Mouse (Mus musculus): ENCODE measurements around the gene Prcd.
A peak's percentile ranks its signal among the peaks of the same experiment; 100 is the strongest.
"Not testable (repeated sequence)": the region's sequence is repeated elsewhere in the genome, so short reads cannot be mapped to it uniquely, and the experiment has no call there.

Prcd gene

DNA sequence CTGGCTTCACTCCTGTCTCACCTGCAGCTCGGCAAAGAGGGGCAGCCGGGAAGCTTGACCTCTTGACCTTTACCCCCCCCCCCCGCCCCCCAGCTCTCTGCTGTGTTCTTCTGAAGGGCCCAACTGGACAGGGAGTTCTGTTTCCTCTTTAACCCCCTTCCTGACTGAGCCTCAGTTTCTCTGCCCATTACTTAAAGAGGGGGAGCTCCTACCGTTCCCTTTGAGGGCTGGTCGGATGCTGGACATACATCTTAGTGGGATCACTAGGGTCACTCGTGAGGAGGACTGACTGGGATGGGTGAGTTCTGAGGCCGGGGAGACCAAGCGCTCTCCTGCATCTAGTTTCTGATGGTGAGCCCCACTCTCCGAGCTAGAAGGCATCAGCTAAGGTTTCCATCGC, at the start of gene Prcd:
Gene Prcd, plus strand, starts transcription at position 301 of the 400 bp plus-strand sequence.
- no peak for DNase-seq (ENCODE audit: low spot score in 2 of 2)

DNA sequence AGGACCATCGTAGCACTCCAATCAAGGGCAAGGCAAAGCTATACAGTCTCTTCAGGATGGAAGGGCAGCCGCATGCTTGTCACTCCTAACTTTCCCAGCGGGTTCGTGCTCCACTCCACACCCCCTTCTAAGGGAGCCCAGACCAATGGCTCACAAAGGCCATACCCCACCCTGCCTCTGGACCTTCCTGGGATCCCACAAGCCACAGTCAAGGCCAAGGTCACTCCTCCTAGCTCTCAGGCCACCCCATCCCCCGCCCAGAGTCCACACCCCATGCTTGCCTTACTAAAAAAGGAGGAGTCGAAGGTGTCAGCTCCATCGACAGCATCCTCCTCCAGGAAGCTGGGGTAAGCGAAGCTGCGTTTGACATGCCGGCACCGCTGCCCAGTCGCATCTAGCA, 49.2 kb upstream of the Prcd start:
- no peak for DNase-seq (ENCODE audit: low spot score in 2 of 2)

DNA sequence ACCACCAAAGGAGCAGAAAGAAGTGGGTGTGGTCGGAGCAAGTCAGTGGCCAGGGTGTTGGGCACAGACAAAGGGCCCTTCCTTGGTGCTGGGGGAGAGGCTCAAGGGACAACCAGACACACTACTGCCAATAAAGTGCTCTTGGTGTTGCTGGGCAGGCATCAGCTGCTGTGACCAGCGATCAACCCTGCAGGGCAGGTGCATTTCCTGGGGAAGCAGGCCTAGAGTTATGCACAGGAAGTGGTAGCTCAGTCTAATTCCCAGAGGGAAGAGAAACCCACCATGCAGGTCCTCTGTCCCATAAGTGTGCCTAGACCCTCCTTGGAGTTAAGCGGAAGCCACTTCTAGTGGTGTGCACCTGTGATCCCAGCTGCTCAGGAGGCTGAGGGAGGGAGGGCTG, 45.6 kb upstream of the Prcd start:
- DNase-seq (ENCODE audit: low spot score in 2 of 2): no peak

DNA sequence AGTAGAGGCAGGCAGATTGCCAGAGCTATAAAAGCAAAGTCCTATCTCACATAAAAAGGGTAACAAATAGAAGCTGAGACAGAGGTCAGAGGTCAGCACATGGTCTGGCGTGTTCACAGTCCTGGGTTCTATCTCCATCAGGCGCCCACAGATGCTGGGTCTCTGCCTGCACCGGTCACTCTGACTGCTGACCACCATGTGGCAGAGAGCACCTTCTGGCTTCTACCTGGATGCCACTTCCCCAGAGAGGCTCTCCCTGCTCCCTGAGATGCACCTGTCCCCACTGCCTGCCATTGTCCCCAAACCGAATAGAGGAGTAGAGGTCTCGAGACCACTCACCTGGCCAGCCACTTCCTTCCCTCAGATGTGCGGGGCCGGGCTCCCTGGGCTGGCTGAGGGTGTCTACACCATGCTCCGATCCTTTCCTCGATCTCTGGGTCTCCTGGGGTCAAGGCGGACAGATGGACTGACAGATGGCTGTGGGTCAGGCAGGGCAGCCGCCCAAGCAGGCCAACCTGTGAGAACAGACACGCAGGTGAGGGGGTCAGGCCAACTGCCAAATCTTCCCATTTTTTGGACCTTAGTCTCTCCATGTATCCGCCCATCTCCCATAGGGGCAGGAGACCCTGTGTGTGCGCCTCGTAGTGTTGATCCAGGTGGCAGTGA, 43.2 kb upstream of the Prcd start:
- no peak for DNase-seq (ENCODE audit: low spot score in 2 of 2)

DNA sequence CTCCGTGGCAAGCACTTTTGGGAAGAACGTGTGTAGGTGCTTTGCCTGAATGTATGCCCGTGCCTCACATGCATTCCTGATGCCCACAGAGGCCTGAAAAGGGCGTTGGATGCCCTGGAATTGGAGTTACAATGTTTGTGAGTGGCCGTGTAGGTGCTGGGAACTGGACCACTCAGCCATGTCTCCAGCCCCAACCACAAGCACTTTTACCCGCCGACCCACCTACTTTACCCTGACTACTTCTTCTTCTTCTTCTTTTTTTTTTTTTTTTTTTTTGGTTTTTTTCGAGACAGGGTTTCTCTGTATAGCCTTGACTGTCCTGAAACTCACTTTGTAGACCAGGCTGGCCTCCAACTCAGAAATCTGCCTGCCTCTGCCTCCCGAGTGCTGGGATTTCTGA, 42.2 kb upstream of the Prcd start:
- DNase-seq (ENCODE audit: low spot score in 2 of 2): not testable (repeated sequence)

DNA sequence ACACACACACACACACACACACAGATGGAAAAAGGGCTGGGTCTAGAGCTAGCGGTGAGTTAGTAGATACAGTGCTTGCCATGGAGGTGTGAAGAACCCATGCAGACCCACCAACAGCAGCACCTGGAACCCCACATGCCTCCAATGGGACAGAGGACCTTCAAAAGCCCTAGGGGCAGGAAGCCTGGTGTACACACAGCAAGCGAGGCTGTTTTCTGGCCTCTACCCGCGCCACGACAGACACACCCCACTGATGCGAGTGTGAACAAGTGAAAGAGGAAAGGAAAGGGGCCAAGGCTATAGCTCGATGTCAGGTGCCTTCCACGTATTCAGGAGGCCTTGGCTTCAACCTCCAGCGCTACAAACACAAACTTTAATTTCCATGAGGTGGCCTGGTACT, 41.5 kb upstream of the Prcd start:
- no peak for DNase-seq (ENCODE audit: low spot score in 2 of 2)

DNA sequence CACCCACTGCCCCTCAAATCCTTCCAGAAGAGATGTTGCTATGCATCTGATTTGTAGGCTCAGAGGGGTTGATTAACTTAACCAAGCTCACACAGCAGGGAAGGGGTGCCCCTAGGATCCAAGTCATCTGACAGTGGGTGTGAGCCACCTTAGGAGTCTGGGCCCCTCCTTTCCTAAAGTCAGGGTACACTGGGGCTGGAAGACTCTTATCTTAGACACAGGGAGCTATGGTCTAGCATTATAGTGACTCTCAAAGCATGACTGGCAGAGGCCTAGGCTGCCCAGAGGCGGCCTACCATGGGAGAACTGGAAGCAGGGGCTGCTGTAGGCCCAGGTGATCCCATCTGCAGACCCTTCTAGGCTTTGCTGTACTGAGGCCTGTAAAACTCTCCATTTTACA, 40.8 kb upstream of the Prcd start:
- no peak for DNase-seq (ENCODE audit: low spot score in 2 of 2)

DNA sequence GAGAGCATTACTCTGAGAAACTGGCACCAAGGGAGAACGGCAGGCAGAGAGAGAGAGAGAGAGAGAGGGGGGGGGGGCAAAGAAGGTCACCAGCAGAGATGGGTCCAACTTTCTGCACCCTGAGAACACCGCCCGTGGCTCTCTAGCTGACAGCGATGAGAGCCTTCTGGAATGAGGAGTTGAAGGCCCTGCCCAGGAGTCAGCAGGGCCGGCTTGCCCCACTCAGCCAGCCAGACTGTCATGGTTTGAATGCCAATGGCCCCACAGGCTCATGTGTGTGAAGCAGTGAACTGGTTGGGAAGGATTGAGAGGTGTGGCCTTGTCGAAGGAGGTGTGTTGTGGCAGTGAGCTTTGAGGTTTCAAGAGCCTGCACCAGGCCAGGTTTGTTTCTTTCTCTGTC, 40.1 kb upstream of the Prcd start:
- DNase-seq (ENCODE audit: low spot score in 2 of 2): no peak

DNA sequence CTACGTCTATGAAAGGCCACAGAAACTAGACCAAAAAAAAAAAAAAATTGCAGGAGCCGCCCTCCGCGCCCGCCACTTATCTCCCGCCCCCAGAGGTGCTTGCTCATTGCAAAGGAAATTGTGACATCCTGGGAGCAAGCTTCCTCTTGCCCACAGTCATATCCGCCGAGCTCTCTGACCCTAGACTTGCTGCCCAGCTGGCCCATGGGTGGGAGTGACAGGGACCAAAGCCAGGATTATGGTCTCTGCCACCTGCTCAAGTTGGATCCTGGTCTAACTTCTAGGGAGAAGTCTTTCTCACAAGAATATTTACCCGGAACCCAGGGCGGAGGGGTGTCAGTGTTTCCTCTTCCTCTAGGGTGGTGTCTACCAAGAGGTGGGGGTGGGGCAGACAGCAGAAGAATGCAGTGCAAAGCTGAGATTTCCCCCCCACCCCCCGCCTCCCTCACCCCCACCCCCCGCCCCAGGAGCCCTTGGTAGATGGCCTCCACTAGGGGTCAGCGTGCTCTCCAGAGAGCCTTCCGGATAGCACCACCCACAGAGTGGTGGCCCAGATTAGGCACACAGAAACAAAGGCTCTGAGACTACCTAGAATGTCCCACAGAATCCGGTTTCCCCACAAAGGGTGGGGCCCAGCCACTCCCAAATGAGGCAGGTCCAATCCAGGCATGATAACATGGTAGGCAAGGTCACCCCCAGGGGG, 37.4 kb upstream of the Prcd start:
- peak; percentile 29 to 53 for DNase-seq (ENCODE audit: low spot score in 2 of 2)

DNA sequence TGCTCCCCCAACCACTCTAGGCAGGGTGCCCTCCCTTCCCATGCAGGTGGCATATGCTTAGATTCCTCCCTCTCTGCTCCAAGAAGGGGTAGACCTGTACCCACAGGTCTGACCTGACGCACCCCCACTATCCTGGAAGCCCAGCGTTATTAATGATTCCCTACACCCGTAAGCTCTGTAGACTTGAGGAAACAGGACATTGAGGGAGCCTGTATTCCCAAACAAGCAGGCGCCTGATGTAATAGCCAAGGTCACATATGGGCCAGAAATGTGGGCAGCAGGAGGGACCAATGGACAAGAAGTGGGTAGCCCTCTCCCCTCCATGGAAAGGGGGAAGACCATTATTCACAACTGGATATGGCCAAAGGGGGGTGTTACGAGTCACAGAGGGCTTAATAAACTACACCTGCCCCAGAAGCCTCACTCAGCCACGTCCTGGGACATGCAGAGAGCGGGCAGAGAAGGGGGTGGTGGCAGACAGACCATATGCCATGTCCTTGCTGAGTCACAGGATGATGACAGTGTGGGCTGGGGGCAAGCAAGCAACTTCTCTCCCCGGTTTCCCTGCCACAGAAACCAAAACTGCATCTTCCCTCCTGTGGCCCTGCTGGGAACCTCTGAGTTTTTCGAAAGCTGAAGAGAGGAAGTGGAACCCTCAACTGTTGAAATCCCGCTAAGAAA, 36.8 kb upstream of the Prcd start:
- peak in 1 of 2 experiments; percentile 50 for DNase-seq (ENCODE audit: low spot score in 2 of 2)

DNA sequence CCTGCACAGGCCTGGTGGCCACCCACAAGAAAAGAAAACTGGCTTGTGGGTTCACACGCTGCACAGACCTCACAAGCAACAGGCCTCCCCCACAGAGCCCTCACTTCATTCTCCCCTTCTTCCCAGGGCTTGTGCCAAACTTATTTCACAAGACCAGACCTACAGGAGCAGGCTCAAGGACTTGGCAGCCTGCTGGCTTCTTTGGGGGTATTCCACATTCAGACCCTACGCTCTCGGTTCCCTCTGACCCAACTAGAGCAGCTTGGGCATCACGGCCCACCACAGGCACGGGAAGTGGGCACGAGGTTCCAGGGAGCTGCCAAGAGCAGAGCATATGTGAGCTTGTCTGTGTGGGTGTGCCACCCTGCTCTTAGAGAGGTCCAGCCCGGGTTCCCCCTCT, 35.7 kb upstream of the Prcd start:
- peak; percentile 23 to 30 for DNase-seq (ENCODE audit: low spot score in 2 of 2)

DNA sequence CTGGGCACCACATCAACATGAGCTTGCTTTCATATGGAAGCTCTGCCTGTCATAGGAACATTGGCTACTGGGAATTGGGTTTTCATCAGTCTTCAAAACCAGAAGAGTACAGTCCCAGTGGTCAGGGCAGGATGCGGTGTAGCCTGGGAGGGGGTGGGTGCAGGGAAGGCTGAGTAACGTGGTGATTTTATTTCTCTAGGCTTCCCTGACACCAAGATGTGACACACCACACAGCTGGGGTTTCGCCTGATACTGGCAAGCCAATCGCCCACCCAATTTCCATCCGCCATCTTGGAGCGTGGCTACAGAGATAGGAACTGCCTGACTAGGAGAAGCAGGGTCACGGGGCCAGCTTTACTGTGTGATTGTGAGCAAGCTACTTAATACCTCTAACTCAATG, 34.7 kb upstream of the Prcd start:
- no peak for DNase-seq (ENCODE audit: low spot score in 2 of 2)

DNA sequence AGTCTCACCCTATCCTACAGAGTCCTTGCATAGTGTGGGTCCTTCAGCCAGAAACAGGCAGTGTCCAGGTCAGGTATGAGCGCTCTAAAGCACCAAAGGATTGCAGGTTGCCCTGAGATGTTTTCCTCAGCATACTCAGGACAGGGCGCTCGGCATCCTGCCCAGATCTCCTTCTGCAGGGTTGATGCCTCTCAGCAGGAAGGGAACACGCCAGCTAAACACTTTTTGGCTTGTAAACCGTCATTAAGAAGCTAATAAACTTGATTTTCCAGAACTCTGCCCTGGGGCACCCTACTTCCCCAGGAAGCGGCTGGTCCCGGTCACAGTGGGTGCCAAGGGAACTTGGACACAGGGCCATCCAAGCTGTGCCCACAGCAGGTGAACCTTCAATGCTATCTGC, 34.2 kb upstream of the Prcd start:
- DNase-seq (ENCODE audit: low spot score in 2 of 2): no peak

DNA sequence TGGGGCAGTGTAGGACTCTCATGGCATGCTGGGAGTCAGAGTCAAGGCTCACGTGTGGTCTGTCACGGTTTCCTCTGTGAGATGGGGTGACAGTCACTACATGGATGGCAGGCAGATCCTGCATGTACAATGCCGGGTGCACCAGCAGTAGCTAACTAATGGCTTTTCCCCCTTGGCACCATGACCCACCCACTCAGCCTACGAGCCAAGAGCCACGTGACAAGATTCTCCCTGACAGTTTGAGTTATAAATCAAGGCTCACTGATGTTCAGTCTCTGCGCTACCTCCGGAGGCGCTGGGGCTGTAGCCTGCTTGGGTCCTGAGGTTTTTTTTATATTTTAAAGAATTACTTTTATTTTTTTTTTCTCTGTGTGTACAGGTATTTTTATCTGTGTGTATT, 33.8 kb upstream of the Prcd start:
- no peak for DNase-seq (ENCODE audit: low spot score in 2 of 2)

DNA sequence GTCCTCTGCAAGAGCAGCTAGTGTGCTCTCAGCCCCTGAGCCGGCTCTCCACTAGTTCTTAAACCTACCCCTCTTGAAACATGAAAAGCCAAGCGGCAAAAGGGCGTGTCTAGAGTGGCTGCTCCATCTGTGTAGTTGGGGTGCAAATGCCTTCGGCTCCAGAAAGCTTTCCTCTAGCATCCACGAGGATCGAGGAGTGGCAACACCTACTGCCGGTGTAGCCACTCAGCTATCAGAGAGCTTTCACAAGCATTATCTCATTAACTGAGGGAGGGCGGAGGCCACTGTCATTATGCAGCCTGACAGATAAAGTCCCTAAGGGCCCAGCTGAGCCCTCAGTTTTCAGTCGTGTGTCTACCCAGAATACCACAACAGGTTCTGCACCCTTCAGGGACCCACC, 33.3 kb upstream of the Prcd start:
- DNase-seq (ENCODE audit: low spot score in 2 of 2): no peak

DNA sequence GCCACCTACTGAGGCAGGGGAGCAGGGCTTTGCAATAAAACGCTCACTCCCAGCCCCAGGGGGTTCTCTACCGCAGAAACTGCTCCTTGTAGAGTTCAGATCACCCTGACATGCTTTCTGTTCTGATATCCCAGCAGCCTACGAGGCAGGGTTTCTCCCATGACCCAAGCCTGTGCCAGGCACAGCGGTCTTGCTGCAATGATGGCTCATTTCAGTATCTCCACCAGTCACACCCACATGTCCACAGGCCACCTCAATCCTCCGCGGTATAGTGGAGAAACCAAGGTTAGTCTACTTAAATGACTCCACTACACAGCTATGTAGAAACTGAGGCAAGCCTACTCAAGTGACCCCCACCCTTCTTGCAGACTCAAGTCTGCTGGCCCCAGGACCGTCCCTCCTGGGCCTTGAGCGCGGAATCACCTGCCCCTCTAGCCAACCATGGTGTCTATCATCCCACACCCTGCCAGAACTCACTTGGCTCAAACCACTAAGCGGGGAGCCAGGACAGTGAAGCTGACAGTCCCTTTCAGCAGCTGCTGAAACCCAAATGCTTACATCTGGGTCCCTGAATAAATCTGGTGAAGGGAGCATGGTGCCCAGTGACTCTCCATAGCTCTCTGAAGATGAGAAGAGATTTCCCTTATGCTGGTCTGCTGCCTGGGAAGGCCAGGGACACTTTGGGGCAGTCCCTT, 32.6 kb upstream of the Prcd start:
- DNase-seq (ENCODE audit: low spot score in 2 of 2): no peak

DNA sequence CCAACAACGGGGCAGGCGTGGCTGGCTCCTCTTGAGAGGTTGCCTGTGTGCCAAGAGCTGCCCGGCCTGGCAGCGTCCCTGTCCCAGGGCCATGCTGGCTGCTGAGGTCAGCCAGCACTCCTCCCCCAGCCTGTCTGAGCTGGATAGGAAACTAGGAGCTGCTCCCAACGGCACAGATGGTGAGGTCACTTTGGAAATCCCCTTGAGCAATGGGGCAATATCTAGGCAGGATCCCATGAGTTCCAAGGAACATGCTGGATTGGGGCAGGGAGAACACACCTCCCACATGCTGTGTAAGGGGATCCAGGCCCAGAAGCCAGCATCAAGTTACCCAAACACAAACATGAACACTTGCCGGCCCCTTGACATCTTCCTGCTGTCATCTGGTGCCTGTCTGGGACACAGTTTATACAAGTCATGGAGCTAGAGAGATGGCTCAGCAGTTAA, 32.1 kb upstream of the Prcd start:
- DNase-seq (ENCODE audit: low spot score in 2 of 2): no peak

DNA sequence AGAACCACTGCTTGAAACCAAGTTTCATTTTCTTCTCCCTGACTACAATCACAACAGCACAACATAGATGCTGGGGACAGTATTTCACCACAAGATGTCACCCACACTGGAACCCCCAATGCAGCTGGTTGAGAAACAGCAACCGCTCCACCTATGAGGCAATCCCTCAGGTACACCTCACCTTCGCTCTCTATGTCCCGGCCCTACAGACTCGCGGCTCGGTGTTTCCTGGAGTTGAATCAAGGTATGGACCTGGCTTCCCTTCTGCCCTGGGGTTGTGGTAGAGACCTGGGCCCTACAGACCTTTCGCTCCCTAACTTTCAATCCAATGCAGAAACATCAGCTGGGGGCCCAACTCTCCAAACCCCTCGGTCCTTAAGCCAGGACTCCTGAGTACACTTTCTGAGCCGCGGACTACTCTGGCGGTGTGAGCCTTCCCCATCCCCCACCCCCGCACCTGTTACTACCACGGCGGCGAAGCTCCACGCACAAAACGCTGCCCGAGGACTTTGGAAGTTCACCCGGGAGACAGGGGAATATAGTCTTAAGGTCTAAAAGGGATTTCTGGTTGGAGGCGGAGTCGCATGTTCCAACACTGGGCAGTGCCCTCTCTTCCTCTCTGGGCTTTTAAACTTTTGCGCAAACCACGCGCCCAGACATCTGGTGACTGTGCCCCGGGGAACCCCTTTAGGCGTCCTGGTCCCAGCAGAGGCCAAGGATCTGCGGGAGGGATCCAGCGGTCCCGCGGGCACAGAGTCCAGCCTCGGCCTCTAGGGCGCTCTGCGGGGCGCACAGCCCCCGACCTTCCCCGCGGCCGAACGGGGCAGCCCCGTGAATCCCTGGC, 29.8 kb upstream of the Prcd start:
- peak in 1 of 2 experiments; percentile 30 for DNase-seq (ENCODE audit: low spot score in 2 of 2)

DNA sequence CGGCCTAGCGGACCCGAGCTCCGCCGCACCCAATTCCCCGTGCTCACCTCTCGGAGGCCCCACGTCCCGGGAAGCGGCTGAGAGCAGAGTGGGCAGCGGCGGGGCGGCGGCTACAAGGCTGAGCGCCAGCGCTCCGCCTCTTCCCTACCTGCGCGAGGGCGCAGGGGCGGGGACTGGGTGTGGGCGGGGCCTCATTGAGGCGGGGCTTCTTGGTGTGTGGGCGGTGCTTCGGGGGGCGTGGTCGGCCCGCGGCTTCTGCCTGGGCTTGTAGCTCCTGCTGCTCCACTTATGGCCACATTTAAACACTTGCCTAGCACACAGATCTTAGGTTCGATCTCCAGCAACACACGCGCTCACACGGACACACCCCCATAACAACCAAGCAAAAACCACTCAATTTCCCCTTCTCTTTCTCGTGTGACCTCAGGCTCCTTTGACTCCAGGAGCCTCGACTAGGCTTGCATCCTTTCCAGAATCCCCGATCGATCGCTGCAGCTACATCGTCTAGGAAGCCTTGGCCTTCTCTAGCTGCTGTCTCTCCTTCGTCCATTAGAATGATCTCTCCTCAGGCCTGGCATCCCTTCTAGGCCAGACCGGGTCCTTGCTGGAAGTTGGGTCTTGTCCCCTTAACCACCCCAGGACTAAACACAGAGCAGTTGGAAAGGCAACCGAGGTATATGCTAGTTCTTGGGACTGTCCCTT, 29.1 kb upstream of the Prcd start:
- DNase-seq (ENCODE audit: low spot score in 2 of 2): peak; percentile 79 to 90

DNA sequence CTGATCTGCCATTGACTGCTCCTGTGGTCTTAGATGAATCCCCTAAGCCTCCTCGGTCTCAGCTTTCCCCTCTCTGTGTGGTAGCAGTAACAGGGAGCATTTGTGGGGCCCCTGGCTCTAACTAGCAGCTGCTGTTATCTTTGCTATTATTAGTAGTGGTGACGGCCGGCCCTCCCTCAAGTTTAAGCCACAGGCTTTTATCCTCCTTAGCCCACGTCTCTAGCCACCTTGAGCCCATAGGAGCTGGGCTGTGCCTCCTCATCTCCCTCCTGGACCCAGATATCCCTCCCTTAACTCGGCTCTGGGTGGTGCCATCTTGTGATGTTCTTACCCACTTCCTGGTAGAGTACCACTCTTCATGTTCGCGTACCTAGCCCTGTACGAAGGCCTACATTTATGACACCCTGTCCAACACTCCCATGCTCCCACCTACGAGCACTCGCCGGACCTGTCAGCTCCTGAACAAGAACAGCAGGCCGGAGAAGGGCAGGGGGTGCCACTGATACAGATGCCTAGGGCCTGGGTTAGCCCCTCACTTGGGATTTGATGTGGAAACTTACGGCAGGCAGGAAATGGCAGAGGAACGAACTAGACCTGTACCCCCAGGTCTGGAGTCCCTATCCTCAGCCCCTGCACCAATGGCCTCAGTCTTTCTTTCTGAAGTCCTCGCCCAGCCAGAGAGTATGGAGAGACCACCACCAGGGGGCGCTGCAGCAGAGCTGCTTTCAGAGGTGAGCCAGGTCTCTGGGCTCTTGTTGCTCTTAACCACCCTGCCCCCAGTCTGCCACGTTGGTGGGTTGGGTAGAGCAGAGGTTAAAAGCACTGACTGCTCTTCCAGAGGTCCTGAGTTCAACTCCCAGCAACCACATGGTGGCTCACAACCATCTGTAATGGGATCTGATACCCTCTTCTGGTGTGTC, 28.0 kb upstream of the Prcd start:
- peak; percentile 51 to 77 for DNase-seq (ENCODE audit: low spot score in 2 of 2)
